Mouse (Mus musculus): ENCODE measurements at regions not wholly inside any gene's neighbourhood (a gene's known extent, or its start where the extent isn't known, plus 50 kb on each side); places are given as distances from the start of the nearest gene placed in this dataset.

- DNase-seq: no peak
- intact Hi-C loops (cut with DNase I; ENCODE audit: low total_unique reads): no loop called here
These were observed 230.5 kb upstream of the Spdye4c start for GRCm38 (mm10) chr2:128360517-128360916.

GRCm38 (mm10) chr2:128361436-128361835 lies 229.6 kb upstream of the Spdye4c start:
- intact Hi-C loops (cut with DNase I; ENCODE audit: low total_unique reads): no loop called here
- no peak for DNase-seq

- peak; percentile 48 for DNase-seq
- intact Hi-C loops (cut with DNase I; ENCODE audit: low total_unique reads): no loop called here
These were observed 226.8 kb upstream of the Spdye4c start for GRCm38 (mm10) chr2:128364161-128364560.

- intact Hi-C loops (cut with DNase I; ENCODE audit: low total_unique reads): no loop called here
- no peak for DNase-seq
These were observed 226.0 kb upstream of the Spdye4c start for GRCm38 (mm10) chr2:128365004-128365403.

- intact Hi-C loops (cut with DNase I; ENCODE audit: low total_unique reads): no loop called here
- DNase-seq: no peak
These were observed 225.2 kb upstream of the Spdye4c start for GRCm38 (mm10) chr2:128365775-128366174.

- intact Hi-C loops (cut with DNase I; ENCODE audit: low total_unique reads): no loop called here
These were observed 223.5 kb upstream of the Spdye4c start for GRCm38 (mm10) chr2:128367266-128368150.

GRCm38 (mm10) chr2:128368534-128369273 lies 222.3 kb upstream of the Spdye4c start:
- intact Hi-C loops (cut with DNase I; ENCODE audit: low total_unique reads): no loop called here
- no peak for DNase-seq

More at GRCm38 (mm10) chr2:128367266-128368150, 223.5 kb upstream of the Spdye4c start:
- no peak for DNase-seq

- DNase-seq: no peak
- intact Hi-C loops (cut with DNase I; ENCODE audit: low total_unique reads): no loop called here
These were observed 220.2 kb upstream of the Spdye4c start for GRCm38 (mm10) chr2:128370821-128371220.

GRCm38 (mm10) chr2:128372204-128372603 lies 218.8 kb upstream of the Spdye4c start:
- no peak for DNase-seq
- intact Hi-C loops (cut with DNase I; ENCODE audit: low total_unique reads): no loop called here

GRCm38 (mm10) chr2:128373363-128374252 lies 217.4 kb upstream of the Spdye4c start:
- intact Hi-C loops (cut with DNase I; ENCODE audit: low total_unique reads): no loop called here
- DNase-seq: no peak

GRCm38 (mm10) chr2:128374253-128374566 lies 216.8 kb upstream of the Spdye4c start:
- intact Hi-C loops (cut with DNase I; ENCODE audit: low total_unique reads): no loop called here
- DNase-seq: no peak

GRCm38 (mm10) chr2:128374926-128375325 lies 216.1 kb upstream of the Spdye4c start:
- intact Hi-C loops (cut with DNase I; ENCODE audit: low total_unique reads): no loop called here
- no peak for DNase-seq

- intact Hi-C loops (cut with DNase I; ENCODE audit: low total_unique reads): no loop called here
These were observed 215.2 kb upstream of the Spdye4c start for GRCm38 (mm10) chr2:128375827-128376226.

GRCm38 (mm10) chr2:128377176-128377575 lies 213.8 kb upstream of the Spdye4c start:
- intact Hi-C loops (cut with DNase I; ENCODE audit: low total_unique reads): no loop called here
- DNase-seq: no peak

More at GRCm38 (mm10) chr2:128375827-128376226, 215.2 kb upstream of the Spdye4c start:
- DNase-seq: no peak

- DNase-seq: no peak
- intact Hi-C loops (cut with DNase I; ENCODE audit: low total_unique reads): no loop called here
These were observed 213.3 kb upstream of the Spdye4c start for GRCm38 (mm10) chr2:128377680-128378079.

- intact Hi-C loops (cut with DNase I; ENCODE audit: low total_unique reads): no loop called here
- no peak for DNase-seq
These were observed 212.6 kb upstream of the Spdye4c start for GRCm38 (mm10) chr2:128378456-128378855.

- intact Hi-C loops (cut with DNase I; ENCODE audit: low total_unique reads): no loop called here
- DNase-seq: no peak
These were observed 211.9 kb upstream of the Spdye4c start for GRCm38 (mm10) chr2:128379151-128379550.

GRCm38 (mm10) chr2:128379554-128379953 lies 211.5 kb upstream of the Spdye4c start:
- intact Hi-C loops (cut with DNase I; ENCODE audit: low total_unique reads): no loop called here
- DNase-seq: no peak

GRCm38 (mm10) chr2:128380581-128380980 lies 210.4 kb upstream of the Spdye4c start:
- intact Hi-C loops (cut with DNase I; ENCODE audit: low total_unique reads): no loop called here
- DNase-seq: no peak

GRCm38 (mm10) chr2:128381684-128382205 lies 209.3 kb upstream of the Spdye4c start:
- intact Hi-C loops (cut with DNase I; ENCODE audit: low total_unique reads): no loop called here
- no peak for DNase-seq

Measured in gastrocnemius, postnatal 14 days (tissue).